Mouse (Mus musculus): ENCODE measurements at regions not wholly inside any gene's neighbourhood (a gene's known extent, or its start where the extent isn't known, plus 50 kb on each side); places are given as distances from the start of the nearest gene placed in this dataset.
A peak's percentile ranks its signal among the peaks of the same experiment; 100 is the strongest.
"Not testable (repeated sequence)": the region's sequence is repeated elsewhere in the genome, so short reads cannot be mapped to it uniquely, and the experiment has no call there.

GRCm38 (mm10) chrX:50537122-50537784 lies 109.0 kb upstream of the Olfr1324 start:
- TF ChIP-seq TAL1 (IDR thresholded peaks at IDR 0.05; ENCODE audit: low read length) (no peak), GATA1 (IDR thresholded peaks at IDR 0.05; ENCODE audit: low read length) (no peak)
- Histone ChIP-seq H3K4me3 (replicated peaks) (peak overlapping the region; percentile 60), H3K36me3 (ENCODE audit: control insufficient read depth) (no peaks in the 10 kb centered on the region), H3K9me3 (ENCODE audit: control insufficient read depth, low read length) (no peaks in the 10 kb centered on the region), H3K27me3 (ENCODE audit: control insufficient read depth) (no peaks in the 10 kb centered on the region), H3K4me1 (ENCODE audit: control insufficient read depth) (no peaks in the 10 kb centered on the region)

- Histone ChIP-seq H3K27me3 (ENCODE audit: control insufficient read depth) (no peaks in the 10 kb centered on the region), H3K9me3 (ENCODE audit: control insufficient read depth, low read length) (no peaks in the 10 kb centered on the region), H3K36me3 (ENCODE audit: control insufficient read depth) (no peaks in the 10 kb centered on the region), H3K4me3 (replicated peaks) (no peak overlapping the region), H3K4me1 (ENCODE audit: control insufficient read depth) (no peaks in the 10 kb centered on the region)
- TF ChIP-seq TAL1 (IDR thresholded peaks at IDR 0.05; ENCODE audit: low read length) (no peak), GATA1 (IDR thresholded peaks at IDR 0.05; ENCODE audit: low read length) (no peak)
Measured at GRCm38 (mm10) chrX:50504047-50504446, 75.7 kb upstream of the Olfr1324 start.

- Histone ChIP-seq H3K27me3 (ENCODE audit: control insufficient read depth) (no peaks in the 10 kb centered on the region), H3K4me3 (replicated peaks) (no peak overlapping the region), H3K9me3 (ENCODE audit: control insufficient read depth, low read length) (no peaks in the 10 kb centered on the region), H3K36me3 (ENCODE audit: control insufficient read depth) (no peaks in the 10 kb centered on the region), H3K4me1 (ENCODE audit: control insufficient read depth) (no peaks in the 10 kb centered on the region)
- no peak for TF ChIP-seq GATA1 (IDR thresholded peaks at IDR 0.05; ENCODE audit: low read length)
- TF ChIP-seq TAL1 (IDR thresholded peaks at IDR 0.05; ENCODE audit: low read length), result no peak
Measured at GRCm38 (mm10) chrX:50501181-50501580, 72.9 kb upstream of the Olfr1324 start.

- H3K4me1 ChIP-seq (ENCODE audit: control insufficient read depth); H3K4me3 ChIP-seq (replicated peaks); H3K27me3 ChIP-seq (ENCODE audit: control insufficient read depth); H3K9me3 ChIP-seq (ENCODE audit: control insufficient read depth, low read length); H3K36me3 ChIP-seq (ENCODE audit: control insufficient read depth): not testable (repeated sequence)
Measured at GRCm38 (mm10) chrX:50490477-50490967, 62.2 kb upstream of the Olfr1324 start.
